Mouse (Mus musculus) forebrain, postnatal 0 days (tissue): ENCODE measurements around the gene Matk. TPM values are rescaled to one million over a fixed set of nuclear protein-coding genes. Genes with fewer than 3 reads are reported as not detected.

Experiments used
- ATAC-seq: fragments of 200-750 bp; cut with Nextera tagmentation; 2 replicates; pipeline ENCODE4 v1.8.0; 2017; ENCODE audit warnings: mild to moderate bottlenecking, moderate library complexity
- DNase-seq: peaks from one replicate; pipeline ENCODE4 v3.0.0-alpha.2; 2015
- H3K27ac ChIP-seq: fragments of 300-500 bp; sonication (generic); 2 replicates; pipeline ENCODE4 v1.5.1; 2014; ENCODE audit warnings: low read depth, mild to moderate bottlenecking, antibody characterized with exemption, low read length, moderate library complexity, mixed read lengths
- H3K27me3 ChIP-seq: fragments of 300-500 bp; sonication (generic); 2 replicates; pipeline ENCODE4 v1.6.1; 2014; ENCODE audit warnings: mild to moderate bottlenecking, low read length, mixed read lengths; ENCODE audit not compliant: insufficient read depth
- H3K36me3 ChIP-seq: fragments of 300-500 bp; sonication (generic); 2 replicates; pipeline ENCODE4 v1.6.1; 2014; ENCODE audit warnings: mild to moderate bottlenecking, moderate library complexity; ENCODE audit not compliant: insufficient read depth
- H3K4me1 ChIP-seq: fragments of 300-500 bp; sonication (generic); 2 replicates; pipeline ENCODE4 v1.6.1; 2014; ENCODE audit warnings: antibody characterized with exemption; ENCODE audit not compliant: insufficient read depth
- H3K4me2 ChIP-seq: fragments of 300-500 bp; sonication (generic); 2 replicates; pipeline ENCODE4 v1.6.1; 2014; ENCODE audit warnings: low read depth, mild to moderate bottlenecking, moderate library complexity
- H3K4me3 ChIP-seq: fragments of 300-500 bp; sonication (generic); 2 replicates; pipeline ENCODE4 v1.5.1; 2014; ENCODE audit warnings: low read depth, low read length, mixed read lengths
- H3K9ac ChIP-seq: fragments of 300-500 bp; sonication (generic); 2 replicates; pipeline ENCODE4 v1.6.1; 2014; ENCODE audit warnings: mild to moderate bottlenecking
- H3K9me3 ChIP-seq: fragments of 300-500 bp; sonication (generic); 2 replicates; pipeline ENCODE4 v1.6.1; 2016; ENCODE audit warnings: low read length
- CTCF ChIP-seq: sonication (generic); IDR thresholded peaks from 2 replicates; pipeline ENCODE4 v1.5.1; 2016; ENCODE audit warnings: antibody characterized with exemption, control low read depth, low read depth
- WGBS: fragments of 180-500 bp; shearing (Covaris S2); extraction: QIAGEN DNeasy Blood & Tissue Kit; methylation state at CpG from one replicate; pipeline ENCODE4 v1.1.7; 2014; 5-methylcytosine and 5-hydroxymethylcytosine counted together
- polyA plus RNA-seq: library from polyadenylated mRNA; unstranded; fragments of >200 nt; fragmentation: Nextera tagmentation; extraction: Ambion mirVana; gene quantifications from 2 replicates; pipeline ENCODE4 v1.2.1, GENCODE M21; 2015
- total RNA-seq: library from RNA; depleted of rRNA; stranded (reverse); fragments of >200 nt; gene quantifications from 2 replicates; pipeline ENCODE4 v1.2.3, GENCODE M21; 2014

Gene Matk
- total and polyA plus RNA-seq, 2 experiments from 2014 or later = 79.4 to 87.3 TPM

- no peak overlapping the region for H3K9ac ChIP-seq
- ATAC-seq (no peak), DNase-seq (no peak)
- H3K4me1 ChIP-seq = peaks cover 8% of the 10 kb centered on the region
- WGBS = 61% methylated on average over 1 of the region's 1 CpGs
- no peaks in the 10 kb centered on the region for H3K9me3 ChIP-seq
- no peaks in the 10 kb centered on the region; the same call in 1 of the 2 replicates for H3K36me3 ChIP-seq
- peaks cover 7% of the 10 kb centered on the region; the same call in 1 of the 2 replicates for H3K27me3 ChIP-seq
- no peak for TF ChIP-seq CTCF
- H3K27ac ChIP-seq = no peak overlapping the region
- no peak overlapping the region for H3K4me3 ChIP-seq
- H3K4me2 ChIP-seq = no peak overlapping the region
Measured at GRCm38 (mm10) chr10:81254886-81255285, 2.2 kb downstream of the Matk start.

GRCm38 (mm10) chr10:81257158-81258039 is 4.7 kb downstream of the Matk start:
- 2% methylated on average over 62 of the region's 62 CpGs for WGBS
- H3K9ac ChIP-seq = peak overlapping the region; percentile 66
- ATAC-seq (peak; percentile 34), DNase-seq (peak; percentile 58)
- peaks cover 8% of the 10 kb centered on the region for H3K4me1 ChIP-seq
- H3K9me3 ChIP-seq = no peaks in the 10 kb centered on the region
- H3K36me3 ChIP-seq = peaks cover 8% of the 10 kb centered on the region
- H3K4me2 ChIP-seq = peak overlapping the region; percentile 89
- peak overlapping the region; percentile 54 for H3K4me3 ChIP-seq
- peaks cover 7% of the 10 kb centered on the region; the same call in 1 of the 2 replicates for H3K27me3 ChIP-seq
- H3K27ac ChIP-seq = no peak overlapping the region
- no peak for TF ChIP-seq CTCF

GRCm38 (mm10) chr10:81259225-81259884 is 6.6 kb downstream of the Matk start:
- DNase-seq (no peak), ATAC-seq (peak; percentile 10; the same call in 1 of the 2 replicates)
- no peaks in the 10 kb centered on the region for H3K9me3 ChIP-seq
- peaks cover 5% of the 10 kb centered on the region; the same call in 1 of the 2 replicates for H3K4me1 ChIP-seq
- peaks cover 7% of the 10 kb centered on the region; the same call in 1 of the 2 replicates for H3K27me3 ChIP-seq
- H3K4me2 ChIP-seq = no peak overlapping the region
- WGBS = 39% methylated on average over 21 of the region's 21 CpGs
- H3K4me3 ChIP-seq = no peak overlapping the region
- H3K36me3 ChIP-seq = peaks cover 27% of the 10 kb centered on the region
- no peak overlapping the region for H3K27ac ChIP-seq
- TF ChIP-seq CTCF = no peak
- no peak overlapping the region for H3K9ac ChIP-seq

- no peaks in the 10 kb centered on the region for H3K9me3 ChIP-seq
- WGBS = 80% methylated on average over 4 of the region's 4 CpGs
- DNase-seq (no peak), ATAC-seq (no peak)
- no peak overlapping the region for H3K9ac ChIP-seq
- H3K4me1 ChIP-seq = peaks cover 5% of the 10 kb centered on the region; the same call in 1 of the 2 replicates
- TF ChIP-seq CTCF = no peak
- no peak overlapping the region for H3K4me2 ChIP-seq
- H3K27ac ChIP-seq = no peak overlapping the region
- no peak overlapping the region for H3K4me3 ChIP-seq
- peaks cover 33% of the 10 kb centered on the region for H3K36me3 ChIP-seq
- peaks cover 7% of the 10 kb centered on the region; the same call in 1 of the 2 replicates for H3K27me3 ChIP-seq
Measured at GRCm38 (mm10) chr10:81261025-81261424, 8.3 kb downstream of the Matk start.

- H3K4me3 ChIP-seq = 0 out of 2 replicates have a peak overlapping the region, but pooled peaks have one; percentile 48
- no peak for ATAC-seq
- H3K36me3 ChIP-seq = peaks cover 33% of the 10 kb centered on the region
- H3K27ac ChIP-seq = no peak overlapping the region
- H3K27me3 ChIP-seq = no peaks in the 10 kb centered on the region
- DNase-seq = no peak
- H3K4me2 ChIP-seq = peak overlapping the region; percentile 45; the same call in 1 of the 2 replicates
- peak overlapping the region; percentile 59; the same call in 1 of the 2 replicates for H3K9ac ChIP-seq
- H3K9me3 ChIP-seq = no peaks in the 10 kb centered on the region
- no peak for TF ChIP-seq CTCF
- 95% methylated on average over 8 of the region's 8 CpGs for WGBS
- 0 out of 2 replicates have a peak, but pooled peaks cover 4% of the 10 kb centered on the region for H3K4me1 ChIP-seq
Measured at GRCm38 (mm10) chr10:81265540-81265939, 12.8 kb downstream of the Matk start.

GRCm38 (mm10) chr10:81266211-81267105 is 13.7 kb downstream of the Matk start, which contains the start of the genes Mrpl54 and Apba3:
Gene Mrpl54, minus strand, starts transcription at chr10:81266934.
Gene Apba3, plus strand, starts transcription at chr10:81266960.
- Histone ChIP-seq H3K4me1 (0 out of 2 replicates have a peak, but pooled peaks cover 4% of the 10 kb centered on the region), H3K27me3 (no peaks in the 10 kb centered on the region), H3K4me2 (peak within 1 kb of the TSS; percentile 75), H3K27ac (peak within 1 kb of the TSS; percentile 63), H3K9ac (peak within 1 kb of the TSS; percentile 59), H3K9me3 (no peaks in the 10 kb centered on the region), H3K4me3 (peak within 1 kb of the TSS; percentile 54), H3K36me3 (peaks cover 41% of the 10 kb centered on the region)
- DNase-seq (peak; percentile 98), ATAC-seq (peak; percentile 95)
- 2% methylated on average over 48 of the region's 48 CpGs for WGBS
- TF ChIP-seq CTCF = peak; percentile 17; the same call in 1 of the 2 replicates
